Mouse (Mus musculus) hindbrain, embryonic 15.5 days (tissue): ENCODE results near the gene Plxna1. TPM values are rescaled to one million over a fixed set of nuclear protein-coding genes. Genes with fewer than 3 reads are reported as not detected.
A peak's percentile ranks its signal among the peaks of the same experiment; 100 is the strongest.

Experiments
- ATAC-seq: fragments of 200-750 bp; cut with Nextera tagmentation; 2 replicates; pipeline ENCODE4 v1.8.0; 2017; ENCODE audit warnings: low read depth, moderate number of reproducible peaks, moderate TSS enrichment; ENCODE audit not compliant: low FRiP score
- H3K27ac ChIP-seq: fragments of 300-500 bp; sonication (generic); replicated peaks from 2 replicates; pipeline ENCODE4 v1.5.1; 2015; ENCODE audit warnings: mild to moderate bottlenecking, inconsistent platforms
- H3K27me3 ChIP-seq: fragments of 300-500 bp; sonication (generic); 2 replicates; pipeline ENCODE4 v1.6.1; 2015; ENCODE audit warnings: control low read depth, inconsistent platforms
- H3K36me3 ChIP-seq: fragments of 300-500 bp; sonication (generic); 2 replicates; pipeline ENCODE4 v1.6.1; 2015; ENCODE audit warnings: control low read depth, inconsistent platforms
- H3K4me1 ChIP-seq: fragments of 300-500 bp; sonication (generic); replicated peaks from 2 replicates; pipeline ENCODE4 v1.6.1; 2015; ENCODE audit warnings: control low read depth, inconsistent platforms
- H3K4me2 ChIP-seq: fragments of 300-500 bp; sonication (generic); 2 replicates; pipeline ENCODE4 v1.6.1; 2015; ENCODE audit warnings: moderate library complexity, mild to moderate bottlenecking, inconsistent platforms
- H3K4me3 ChIP-seq: fragments of 300-500 bp; sonication (generic); 2 replicates; pipeline ENCODE4 v1.5.1; 2015; ENCODE audit warnings: mild to moderate bottlenecking, inconsistent platforms
- H3K9ac ChIP-seq: fragments of 300-500 bp; sonication (generic); 2 replicates; pipeline ENCODE4 v1.6.1; 2015; ENCODE audit warnings: inconsistent platforms
- H3K9me3 ChIP-seq: fragments of 300-500 bp; sonication (generic); 2 replicates; pipeline ENCODE4 v1.6.1; 2016; ENCODE audit warnings: control low read depth, inconsistent platforms
- WGBS: fragments of 180-500 bp; shearing (Covaris S2); methylation state at CpG from one replicate; pipeline ENCODE4 v1.1.7; 2015; 5-methylcytosine and 5-hydroxymethylcytosine counted together
- polyA plus RNA-seq: library from polyadenylated mRNA; unstranded; fragments of >200 nt; fragmentation: Nextera tagmentation; extraction: Ambion mirVana; gene quantifications from 2 replicates; pipeline ENCODE4 v1.2.1, GENCODE M21; 2015

Plxna1 gene
- polyA plus RNA-seq, 1 experiment from 2014 or later, result 47.4 TPM

- Histone ChIP-seq H3K9me3 (no peaks in the 10 kb centered on the region), H3K4me1 (peaks cover 37% of the 10 kb centered on the region), H3K9ac (no peak overlapping the region), H3K36me3 (peaks cover 33% of the 10 kb centered on the region), H3K27ac (no peak overlapping the region), H3K4me2 (no peak overlapping the region), H3K4me3 (no peak overlapping the region), H3K27me3 (no peaks in the 10 kb centered on the region)
- WGBS, result 76% methylated on average over 3 of the region's 3 CpGs
- no peak for ATAC-seq
Observed at GRCm38 (mm10) chr6:89345486-89345785, 17.0 kb downstream of the Plxna1 start.

GRCm38 (mm10) chr6:89344613-89345485 is 17.6 kb downstream of the Plxna1 start:
- Histone ChIP-seq H3K4me1 (peaks cover 31% of the 10 kb centered on the region), H3K4me3 (no peak overlapping the region), H3K36me3 (peaks cover 39% of the 10 kb centered on the region), H3K27me3 (no peaks in the 10 kb centered on the region), H3K9me3 (no peaks in the 10 kb centered on the region), H3K4me2 (no peak overlapping the region), H3K27ac (peak overlapping the region; percentile 13; the same call in 1 of the 2 replicates), H3K9ac (no peak overlapping the region)
- WGBS, result 39% methylated on average over 10 of the region's 10 CpGs
- ATAC-seq, result no peak

- Histone ChIP-seq H3K27ac (no peak overlapping the region), H3K4me2 (no peak overlapping the region), H3K4me3 (no peak overlapping the region), H3K9ac (no peak overlapping the region), H3K9me3 (no peaks in the 10 kb centered on the region), H3K36me3 (peaks cover 52% of the 10 kb centered on the region), H3K27me3 (no peaks in the 10 kb centered on the region), H3K4me1 (peaks cover 20% of the 10 kb centered on the region)
- ATAC-seq, result no peak
- WGBS, result 87% methylated on average over 4 of the region's 4 CpGs
Observed at GRCm38 (mm10) chr6:89341981-89342380, 20.4 kb downstream of the Plxna1 start.

- Histone ChIP-seq H3K27me3 (no peaks in the 10 kb centered on the region), H3K9ac (no peak overlapping the region), H3K9me3 (no peaks in the 10 kb centered on the region), H3K36me3 (peaks cover 59% of the 10 kb centered on the region), H3K4me3 (no peak overlapping the region), H3K4me1 (peaks cover 19% of the 10 kb centered on the region), H3K4me2 (no peak overlapping the region), H3K27ac (no peak overlapping the region)
- 71% methylated on average over 2 of the region's 2 CpGs for WGBS
- ATAC-seq, result peak; percentile 55; the same call in 1 of the 2 replicates
Observed at GRCm38 (mm10) chr6:89339447-89339846, 23.0 kb downstream of the Plxna1 start.

- 93% methylated on average over 8 of the region's 8 CpGs for WGBS
- ATAC-seq, result no peak
- no peak overlapping the region for H3K27ac ChIP-seq
- no peak overlapping the region for H3K9ac ChIP-seq
- no peak overlapping the region for H3K4me2 ChIP-seq
- H3K36me3 ChIP-seq, result peaks cover 59% of the 10 kb centered on the region
- no peaks in the 10 kb centered on the region for H3K27me3 ChIP-seq
- no peak overlapping the region for H3K4me3 ChIP-seq
- H3K9me3 ChIP-seq, result no peaks in the 10 kb centered on the region
- peaks cover 22% of the 10 kb centered on the region for H3K4me1 ChIP-seq
Observed at GRCm38 (mm10) chr6:89338733-89339132, 23.7 kb downstream of the Plxna1 start.

GRCm38 (mm10) chr6:89337574-89337973 is 24.8 kb downstream of the Plxna1 start:
- Histone ChIP-seq H3K9ac (no peak overlapping the region), H3K36me3 (peaks cover 70% of the 10 kb centered on the region), H3K27me3 (no peaks in the 10 kb centered on the region), H3K27ac (no peak overlapping the region), H3K9me3 (no peaks in the 10 kb centered on the region), H3K4me3 (no peak overlapping the region), H3K4me1 (peaks cover 28% of the 10 kb centered on the region), H3K4me2 (no peak overlapping the region)
- whole genome bisulfite sequencing, result 64% methylated on average over 9 of the region's 9 CpGs
- no peak for ATAC-seq

GRCm38 (mm10) chr6:89333964-89334702 is 28.3 kb downstream of the Plxna1 start:
- Histone ChIP-seq H3K4me3 (no peak overlapping the region), H3K9ac (no peak overlapping the region), H3K4me1 (peaks cover 28% of the 10 kb centered on the region), H3K4me2 (no peak overlapping the region), H3K9me3 (no peaks in the 10 kb centered on the region), H3K27ac (peak overlapping the region; percentile 28; the same call in 1 of the 2 replicates), H3K27me3 (no peaks in the 10 kb centered on the region), H3K36me3 (peaks cover 76% of the 10 kb centered on the region)
- ATAC-seq, result peak; percentile 74
- WGBS, result 31% methylated on average over 12 of the region's 12 CpGs

- Histone ChIP-seq H3K4me2 (no peak overlapping the region), H3K27me3 (no peaks in the 10 kb centered on the region), H3K9me3 (no peaks in the 10 kb centered on the region), H3K4me1 (peaks cover 28% of the 10 kb centered on the region), H3K27ac (no peak overlapping the region), H3K4me3 (no peak overlapping the region), H3K9ac (no peak overlapping the region), H3K36me3 (peaks cover 63% of the 10 kb centered on the region)
- WGBS, result 94% methylated on average over 10 of the region's 10 CpGs
- ATAC-seq, result no peak
Observed at GRCm38 (mm10) chr6:89330957-89331356, 31.5 kb downstream of the Plxna1 start.

- no peaks in the 10 kb centered on the region for H3K9me3 ChIP-seq
- no peak overlapping the region for H3K9ac ChIP-seq
- peaks cover 6% of the 10 kb centered on the region for H3K4me1 ChIP-seq
- no peaks in the 10 kb centered on the region for H3K27me3 ChIP-seq
- 79% methylated on average over 4 of the region's 4 CpGs for WGBS
- no peak overlapping the region for H3K27ac ChIP-seq
- no peak for ATAC-seq
- H3K4me2 ChIP-seq, result no peak overlapping the region
- H3K36me3 ChIP-seq, result peaks cover 61% of the 10 kb centered on the region
- no peak overlapping the region for H3K4me3 ChIP-seq
Observed at GRCm38 (mm10) chr6:89328634-89329033, 33.8 kb downstream of the Plxna1 start.

GRCm38 (mm10) chr6:89327746-89328491 is 34.5 kb downstream of the Plxna1 start:
- no peak overlapping the region for H3K9ac ChIP-seq
- no peaks in the 10 kb centered on the region for H3K27me3 ChIP-seq
- H3K4me2 ChIP-seq, result no peak overlapping the region
- H3K36me3 ChIP-seq, result peaks cover 61% of the 10 kb centered on the region
- H3K4me1 ChIP-seq, result no peaks in the 10 kb centered on the region; the same call in 1 of the 2 replicates
- H3K4me3 ChIP-seq, result no peak overlapping the region
- no peak overlapping the region for H3K27ac ChIP-seq
- H3K9me3 ChIP-seq, result no peaks in the 10 kb centered on the region
- 57% methylated on average over 15 of the region's 15 CpGs for WGBS
- ATAC-seq, result no peak

GRCm38 (mm10) chr6:89324842-89325241 is 37.6 kb downstream of the Plxna1 start:
- Histone ChIP-seq H3K27me3 (no peaks in the 10 kb centered on the region), H3K4me3 (no peak overlapping the region), H3K36me3 (peaks cover 57% of the 10 kb centered on the region), H3K4me2 (no peak overlapping the region), H3K9me3 (no peaks in the 10 kb centered on the region), H3K9ac (no peak overlapping the region), H3K27ac (no peak overlapping the region), H3K4me1 (no peaks in the 10 kb centered on the region; the same call in 1 of the 2 replicates)
- WGBS, result 94% methylated on average over 4 of the region's 4 CpGs
- no peak for ATAC-seq

GRCm38 (mm10) chr6:89315263-89315662 is 47.2 kb downstream of the Plxna1 start:
- Histone ChIP-seq H3K36me3 (peaks cover 11% of the 10 kb centered on the region; the same call in 1 of the 2 replicates), H3K4me2 (no peak overlapping the region), H3K9ac (no peak overlapping the region), H3K9me3 (no peaks in the 10 kb centered on the region), H3K27me3 (no peaks in the 10 kb centered on the region), H3K27ac (no peak overlapping the region; the same call in 1 of the 2 replicates), H3K4me3 (no peak overlapping the region), H3K4me1 (peaks cover 6% of the 10 kb centered on the region; the same call in 1 of the 2 replicates)
- ATAC-seq, result no peak
- 48% methylated on average over 4 of the region's 4 CpGs for WGBS
